Comparison of ENCODE assay signal across 10 mouse cellular contexts in the genomic region with DNA sequence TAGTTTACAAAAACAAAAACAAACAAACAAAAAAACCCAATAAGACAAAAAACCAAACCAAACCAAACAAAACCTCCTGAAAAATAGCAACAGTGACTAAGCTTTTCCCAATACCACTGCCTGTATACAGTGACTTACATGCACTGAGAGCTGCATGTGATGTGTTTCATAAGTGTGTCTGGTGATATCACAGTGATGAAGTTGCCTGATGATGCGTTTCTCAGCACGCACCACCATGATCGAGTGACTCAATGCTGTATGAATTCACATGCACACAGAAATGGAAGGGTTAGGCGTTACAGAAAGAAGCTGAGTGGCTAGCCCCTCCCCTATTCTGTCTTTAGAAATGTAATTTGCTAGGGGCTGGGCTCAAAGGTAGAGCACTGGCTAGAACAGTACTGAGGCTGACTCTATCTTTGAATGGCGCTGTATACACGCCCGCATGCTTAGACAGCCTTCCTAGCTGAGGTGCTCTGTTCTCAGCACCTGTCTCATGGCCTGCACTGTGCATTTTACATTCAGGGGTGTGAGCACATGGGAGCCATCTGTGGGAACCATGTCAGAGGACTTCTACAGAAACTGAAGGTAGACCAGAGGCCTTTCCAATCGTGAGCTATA. TPM values are rescaled to one million over a fixed set of nuclear protein-coding genes. Genes with fewer than 3 reads are reported as not detected.
DNase-seq lines count a peak whose midpoint lies in the region; ATAC-seq and TF ChIP-seq lines count a peak whose summit lies in the region.
"Had no signal": no experiment of that assay in that cellular context is flagged by ENCODE, and none has a peak within 500 bp of the region (broad histone marks: within the 10 kb centered on the region; RNA-seq: fewer than 3 reads in every experiment).

No protein-coding gene starts in this region.

- no peaks in the 10 kb centered on the region for H3K36me3 ChIP-seq in heart, embryonic 16.5 days (ENCODE audit: control insufficient read depth, insufficient read depth)
- H3K36me3 ChIP-seq in ES-Bruce4 (ENCODE audit: control insufficient read depth, insufficient read depth, low read length, poor library complexity, severe bottlenecking) = no peaks in the 10 kb centered on the region
- H3K36me3 ChIP-seq in hindbrain, embryonic 15.5 days = no peaks in the 10 kb centered on the region

- H3K9me3 ChIP-seq in heart, embryonic 16.5 days (replicated peaks; ENCODE audit: control insufficient read depth, low read length) = peaks cover 5% of the 10 kb centered on the region; the same call in 1 of the 2 replicates
- H3K9me3 ChIP-seq in ES-Bruce4 (replicated peaks; ENCODE audit: control insufficient read depth, insufficient read depth, low read length, poor library complexity, severe bottlenecking) = no peaks in the 10 kb centered on the region
- no peaks in the 10 kb centered on the region for H3K9me3 ChIP-seq in hindbrain, embryonic 15.5 days

- ATAC-seq in heart, embryonic 16.5 days (replicated peaks; ENCODE audit: extremely low read depth, insufficient read depth, low FRiP score) = 0 out of 2 replicates have a peak, but pooled peaks have one; percentile 11
- peak; percentile 50; the same call in 1 of the 2 replicates for ATAC-seq in hindbrain, embryonic 15.5 days (ENCODE audit: low FRiP score, low read depth)

- no peak overlapping the region for H3K9ac ChIP-seq in heart, embryonic 16.5 days (ENCODE audit: low read length)
- H3K9ac ChIP-seq in ES-Bruce4 (ENCODE audit: low read depth, poor library complexity, severe bottlenecking) = no peak overlapping the region
- no peak overlapping the region for H3K9ac ChIP-seq in hindbrain, embryonic 15.5 days

- no peaks in the 10 kb centered on the region for H3K27me3 ChIP-seq in heart, embryonic 16.5 days (ENCODE audit: control insufficient read depth, insufficient read depth, low read length)
- no peaks in the 10 kb centered on the region for H3K27me3 ChIP-seq in ES-Bruce4 (ENCODE audit: control insufficient read depth, insufficient read depth, low read length, poor library complexity, severe bottlenecking)
- H3K27me3 ChIP-seq in hindbrain, embryonic 15.5 days = no peaks in the 10 kb centered on the region

- 0 out of 2 replicates have a peak, but pooled peaks have one; percentile 15 for TF ChIP-seq EP300 in ES-Bruce4 (IDR thresholded peaks at IDR 0.05; ENCODE audit: insufficient read depth, low read depth, low read length)

- no peak for TF ChIP-seq CTCF in ES-Bruce4 (IDR thresholded peaks at IDR 0.05; ENCODE audit: low read depth, low read length)

- no peak overlapping the region for H3K27ac ChIP-seq in heart, embryonic 16.5 days (ENCODE audit: low read length)
- H3K27ac ChIP-seq in ES-Bruce4 (ENCODE audit: insufficient read depth, low read length) = 0 out of 2 replicates have a peak overlapping the region, but pooled peaks have one; percentile 0
- H3K27ac ChIP-seq in hindbrain, embryonic 15.5 days (replicated peaks) = peak overlapping the region; percentile 73

- 59% methylated on average over 8 of the region's 8 CpGs for WGBS in heart, embryonic 16.5 days
- 80% methylated on average over 8 of the region's 8 CpGs for WGBS in hindbrain, embryonic 15.5 days

- intact Hi-C loops in heart, postnatal 25 days (cut with DNase I) = no loop called here

- H3K4me3 ChIP-seq in heart, embryonic 16.5 days (ENCODE audit: low read length) = no peak overlapping the region
- no peak overlapping the region for H3K4me3 ChIP-seq in ES-Bruce4 (ENCODE audit: low read depth, low read length)
- no peak overlapping the region for H3K4me3 ChIP-seq in hindbrain, embryonic 15.5 days

- peaks cover 19% of the 10 kb centered on the region for H3K4me1 ChIP-seq in heart, embryonic 16.5 days (ENCODE audit: control insufficient read depth, insufficient read depth, low read length)
- no peaks in the 10 kb centered on the region for H3K4me1 ChIP-seq in ES-Bruce4 (ENCODE audit: control insufficient read depth, insufficient read depth, low read length)
- peaks cover 21% of the 10 kb centered on the region for H3K4me1 ChIP-seq in hindbrain, embryonic 15.5 days (replicated peaks)

- no peak for TF ChIP-seq POLR2A in ES-Bruce4 (IDR thresholded peaks at IDR 0.05; ENCODE audit: insufficient read depth, low read length)

- peak overlapping the region; percentile 57 for H3K4me2 ChIP-seq in heart, embryonic 16.5 days (ENCODE audit: low read depth, low read length)
- no peak overlapping the region for H3K4me2 ChIP-seq in hindbrain, embryonic 15.5 days

- DNase-seq in heart, postnatal 25 days (ENCODE audit: low spot score) = no peak
- DNase-seq in NIH3T3 (ENCODE audit: low read depth) = peak; percentile 54
- DNase-seq in cerebellum, adult 8-10 months = no peak
- DNase-seq in layer of hippocampus, adult 11-12 months (ENCODE audit: low spot score) = no peak
- DNase-seq: cerebellum, adult 11-12 months; gastrocnemius, postnatal 36 days; thymus, postnatal 36 days had no signal

RNA-seq across cellular contexts. Expression of a gene that starts 44.9 kb away (rescaled TPM):
- polyA plus RNA-seq in heart, embryonic 16.5 days (2015; fragmentation: Nextera tagmentation; extraction: Ambion mirVana) = 6.7 and 9.0 TPM in 2 replicates
- total RNA-seq in heart, postnatal 25 days (2021) = 10 to 100 TPM; 35.7 to 36.5 TPM
- 91.8 and 93.7 TPM in 2 replicates for polyA plus RNA-seq in ES-Bruce4 (2011; ENCODE audit: insufficient read depth, insufficient read length, low read depth, missing spikeins)
- 8.6 and 10.6 TPM in 2 replicates for polyA plus RNA-seq in hindbrain, embryonic 15.5 days (2015; fragmentation: Nextera tagmentation; extraction: Ambion mirVana)
